Mouse (Mus musculus) kidney, postnatal 10 days (tissue): ENCODE measurements around the gene Mast4.
A peak's percentile ranks its signal among the peaks of the same experiment; 100 is the strongest.

Experiments used
- DNase-seq: peaks from one replicate; pipeline ENCODE4 v3.0.0; 2021; ENCODE audit warnings: mixed read lengths

Gene Mast4

DNA sequence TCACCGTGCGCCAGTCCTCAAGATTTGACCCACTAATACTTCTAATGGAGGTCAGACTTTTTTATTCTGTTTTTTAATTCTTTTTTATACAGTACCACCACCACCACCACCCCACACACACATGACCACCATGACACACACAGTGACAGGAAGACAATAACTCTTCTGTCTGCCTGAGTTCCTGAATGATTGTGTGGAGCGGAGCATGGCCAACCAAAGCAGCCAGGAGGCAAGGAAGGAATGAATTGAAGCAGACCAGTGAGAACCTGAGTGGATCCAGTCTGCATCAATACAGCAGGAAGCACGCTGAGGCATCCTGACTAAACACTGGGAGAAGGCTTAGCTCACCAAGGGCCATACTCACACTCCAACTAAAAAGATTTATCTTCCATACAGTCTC lies 219.2 kb downstream of the Mast4 start:
- DNase-seq = no peak

DNA sequence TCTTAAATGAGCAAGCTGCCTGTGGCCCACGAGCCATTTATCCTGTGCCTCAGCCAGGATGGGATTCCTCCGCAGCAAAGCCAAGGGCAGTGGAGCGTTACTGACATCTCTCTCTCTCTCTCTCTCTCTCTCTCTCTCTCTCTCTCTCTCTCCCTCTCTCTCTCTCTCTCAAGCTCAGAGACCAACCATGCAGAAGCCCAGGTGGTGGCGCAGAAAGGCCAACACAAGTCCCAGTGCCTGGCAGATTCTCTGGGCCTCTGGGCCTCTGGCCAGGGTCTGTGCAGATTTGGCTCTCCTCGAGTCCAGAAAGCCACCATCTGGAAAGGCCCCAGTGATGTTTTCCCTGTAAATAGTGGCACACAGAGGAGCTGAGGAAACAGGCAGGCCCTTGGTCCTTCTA lies 220.0 kb downstream of the Mast4 start:
- peak; percentile 46 for DNase-seq

DNA sequence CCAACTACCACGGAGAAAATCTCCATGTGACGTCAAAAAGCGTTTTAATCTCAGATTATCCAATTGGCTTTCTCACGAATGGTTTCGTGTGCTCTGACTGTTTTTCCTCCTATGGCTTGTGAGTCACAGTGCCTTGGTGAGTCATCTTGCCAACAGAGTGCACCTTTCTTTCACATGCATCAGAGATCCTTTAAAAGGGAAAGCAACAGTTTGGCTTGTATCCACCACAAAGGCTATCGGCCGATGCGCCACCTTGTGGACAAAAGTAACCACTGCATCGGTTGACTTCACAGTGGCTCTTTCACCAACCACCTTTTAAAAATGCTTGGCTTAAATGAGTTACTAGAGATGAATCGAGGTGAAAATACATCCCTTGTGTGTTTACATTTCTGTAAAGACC lies 224.4 kb downstream of the Mast4 start:
- peak; percentile 85 for DNase-seq

DNA sequence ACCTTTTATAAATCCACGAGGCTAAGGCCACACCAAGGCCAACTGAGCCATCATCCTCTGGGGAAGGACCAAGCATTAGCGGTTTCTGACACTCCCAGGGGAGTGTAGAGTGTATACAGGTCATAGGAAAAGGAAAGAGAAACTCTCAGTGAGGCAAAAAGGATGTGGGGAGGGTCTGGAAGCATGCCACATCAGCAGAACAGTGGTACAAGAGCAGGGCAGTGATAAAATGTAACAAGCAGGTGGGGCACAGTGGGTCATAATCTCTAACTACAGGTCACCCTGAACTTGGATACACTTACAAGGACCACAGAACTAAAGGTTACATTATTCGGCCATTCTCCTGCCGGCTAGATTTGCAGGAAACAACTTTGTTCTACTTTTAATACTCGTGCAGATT lies 226.9 kb downstream of the Mast4 start:
- DNase-seq = no peak

DNA sequence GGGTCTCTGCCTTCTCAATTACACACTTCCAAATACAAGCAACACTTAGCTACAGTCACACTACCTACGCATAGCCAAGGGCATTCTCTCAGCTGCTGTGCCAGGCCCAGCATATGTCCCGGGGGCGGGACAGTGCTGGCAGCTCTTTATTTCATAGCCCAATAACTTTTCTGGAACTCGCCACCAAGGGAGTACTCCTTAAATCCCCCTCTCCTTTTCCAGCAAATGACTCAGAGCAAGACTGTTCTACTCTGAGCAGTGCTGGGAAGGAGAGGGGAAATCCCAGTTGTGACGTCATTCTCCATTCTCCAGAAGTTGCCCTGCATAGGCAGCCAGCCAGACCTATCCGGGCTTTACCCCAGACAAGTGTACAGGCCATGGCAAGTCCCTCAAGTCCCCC lies 231.7 kb downstream of the Mast4 start:
- no peak for DNase-seq

DNA sequence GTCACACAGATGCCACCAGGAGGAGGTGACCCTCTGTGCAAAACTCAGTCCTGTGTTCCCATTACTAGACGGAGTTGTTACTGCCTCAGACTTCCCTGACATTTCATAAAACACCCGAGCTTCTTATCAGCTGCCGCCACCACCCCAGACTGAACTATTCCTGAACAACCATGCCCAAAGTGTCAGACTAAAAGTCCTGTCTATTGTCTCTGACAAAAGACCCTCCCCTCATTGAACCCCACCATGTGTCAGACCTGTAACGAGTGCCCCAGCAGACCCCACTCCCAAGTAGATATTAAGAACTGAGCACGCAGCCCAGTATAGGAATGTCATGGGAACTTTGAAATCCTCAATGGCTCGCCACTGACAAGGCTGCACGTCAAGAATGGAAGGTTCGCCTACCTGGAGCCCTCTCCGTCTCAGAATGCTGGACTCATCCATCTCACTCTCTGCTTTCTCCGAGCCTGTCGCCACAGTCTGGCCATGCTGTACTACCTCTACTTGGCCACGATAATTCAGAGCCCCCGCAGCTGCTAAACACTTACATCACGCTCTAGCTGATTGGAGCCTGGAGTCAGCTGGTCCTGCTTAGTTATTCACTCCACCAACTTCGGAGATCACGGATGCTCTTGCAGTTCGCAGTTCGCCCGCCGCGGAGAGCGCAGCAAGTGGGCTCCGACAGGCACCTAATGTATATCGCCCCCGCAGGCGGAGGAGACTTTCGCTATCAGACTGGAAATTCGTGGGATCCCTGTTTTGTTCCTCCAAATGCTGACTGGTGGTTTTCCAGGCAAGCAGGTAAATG lies 237.7 kb downstream of the Mast4 start:
- peak; percentile 74 for DNase-seq

DNA sequence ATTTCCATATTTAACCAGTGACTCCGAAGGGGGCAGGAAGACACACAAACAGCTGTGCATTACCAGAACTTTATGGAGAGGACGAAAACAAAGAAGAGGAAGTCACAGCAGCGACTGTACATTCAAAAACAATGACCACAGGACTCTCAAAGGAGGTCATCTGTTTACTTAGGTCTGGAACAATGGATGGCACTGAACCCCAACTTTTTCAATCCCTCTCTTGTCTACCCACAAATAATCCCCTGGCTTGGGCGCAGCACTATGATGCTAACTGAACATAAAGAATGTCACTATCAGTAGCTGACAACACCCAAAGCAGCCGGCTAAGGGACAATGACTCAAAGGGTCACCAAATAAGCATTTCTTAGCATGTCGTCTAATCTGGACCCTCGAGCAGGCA lies 238.8 kb downstream of the Mast4 start:
- no peak for DNase-seq

DNA sequence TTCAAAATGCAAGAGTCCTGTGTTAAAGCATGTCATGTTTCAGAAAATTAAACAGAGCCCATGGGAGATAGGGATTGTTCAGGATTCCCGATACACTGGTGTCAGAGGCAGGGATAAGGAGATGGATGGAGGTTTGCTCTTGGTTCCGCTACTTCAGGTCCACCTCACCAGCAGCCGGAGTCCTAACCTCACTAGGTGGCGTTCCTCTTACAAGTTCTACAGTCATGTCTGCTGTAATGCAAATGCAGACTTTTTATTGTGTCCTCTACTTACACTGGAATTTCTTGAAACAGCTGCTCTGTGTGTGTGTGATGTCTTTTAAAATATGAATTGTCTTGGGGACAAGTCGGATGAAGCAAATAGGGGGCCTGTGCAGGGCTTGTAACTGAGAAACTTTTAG lies 239.7 kb downstream of the Mast4 start:
- DNase-seq = no peak

DNA sequence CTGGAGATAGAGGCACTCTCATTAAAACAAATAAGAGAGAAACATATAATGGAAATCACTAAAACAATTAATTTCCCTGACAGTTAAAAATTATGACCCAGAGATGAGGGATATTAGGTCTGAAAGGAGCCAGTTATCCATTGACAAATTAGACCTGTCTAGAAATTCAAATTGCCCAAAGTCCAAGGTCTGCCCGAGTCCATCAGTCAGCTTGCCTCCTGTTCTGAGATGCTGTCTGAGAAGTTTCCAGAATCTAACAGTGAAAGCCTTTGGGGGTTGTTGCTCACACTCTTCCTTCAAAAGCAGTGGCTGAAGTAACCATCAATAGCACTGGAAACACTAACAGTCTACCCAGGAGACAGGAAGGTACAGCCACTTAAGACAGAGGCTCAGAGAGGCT lies 240.6 kb downstream of the Mast4 start:
- DNase-seq = no peak

DNA sequence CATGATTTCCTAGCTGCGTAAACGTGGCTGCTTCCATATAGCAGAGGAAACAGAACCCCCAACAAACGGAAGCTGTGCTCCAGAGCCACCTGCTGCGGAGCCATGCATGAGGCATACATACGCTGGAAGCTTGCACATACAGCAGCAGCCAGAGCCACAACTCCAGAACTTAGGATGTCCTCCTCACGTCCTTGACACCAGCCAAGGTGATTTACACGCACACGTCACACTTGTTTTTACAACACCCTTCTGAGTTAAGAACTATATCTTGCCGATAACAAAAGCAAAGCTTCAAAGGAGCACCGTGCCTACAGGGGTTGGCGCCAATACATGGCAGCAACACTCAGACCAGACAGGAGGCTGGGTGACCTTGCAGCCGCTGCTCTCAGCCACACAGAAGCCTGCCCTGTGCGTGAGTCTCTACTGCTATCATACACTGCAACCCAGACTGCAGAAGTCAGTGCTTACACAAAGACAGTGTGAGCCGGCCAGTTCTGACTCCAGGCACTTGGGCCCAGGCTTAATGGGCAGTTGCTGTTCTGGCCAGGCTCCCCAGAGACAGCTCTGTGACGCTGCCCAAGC lies 248.7 kb downstream of the Mast4 start:
- DNase-seq = no peak

DNA sequence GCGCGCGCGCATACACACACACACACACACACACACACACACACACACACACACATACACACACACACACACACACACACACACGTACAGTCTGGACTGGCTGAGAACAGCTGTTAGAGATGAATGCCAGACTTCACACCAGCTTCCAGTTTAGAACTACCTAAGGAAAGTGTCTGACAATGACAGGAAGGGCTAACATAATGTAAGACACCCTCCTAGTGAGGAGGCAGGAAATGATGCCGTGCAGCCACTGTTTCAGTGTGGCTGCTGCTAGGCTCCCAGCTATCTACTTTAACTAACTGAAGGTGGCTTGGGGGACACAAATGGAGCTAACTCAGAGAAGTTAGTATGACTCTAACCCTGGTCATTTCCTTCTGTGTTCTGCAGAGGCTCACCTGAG lies 251.4 kb downstream of the Mast4 start:
- peak; percentile 44 for DNase-seq

DNA sequence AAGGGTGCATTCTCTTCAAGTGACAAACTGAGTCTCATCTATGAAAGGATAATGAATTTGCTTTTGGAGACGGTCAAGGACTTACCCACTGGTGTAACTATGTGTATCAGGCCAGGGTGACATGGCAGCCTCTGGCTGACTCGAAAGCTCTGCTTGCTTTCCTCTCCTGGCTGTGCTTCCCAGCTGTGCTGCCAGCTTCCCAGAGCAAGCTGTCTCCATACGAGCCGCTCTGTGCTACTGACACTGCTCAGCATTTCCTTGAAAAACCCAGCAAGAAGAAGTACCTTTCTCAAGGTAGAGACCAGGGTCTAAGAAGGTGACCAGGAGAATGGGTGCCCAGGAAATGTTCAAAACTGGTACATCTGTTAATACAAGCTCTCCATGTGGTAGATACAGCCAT lies 254.5 kb downstream of the Mast4 start:
- no peak for DNase-seq

DNA sequence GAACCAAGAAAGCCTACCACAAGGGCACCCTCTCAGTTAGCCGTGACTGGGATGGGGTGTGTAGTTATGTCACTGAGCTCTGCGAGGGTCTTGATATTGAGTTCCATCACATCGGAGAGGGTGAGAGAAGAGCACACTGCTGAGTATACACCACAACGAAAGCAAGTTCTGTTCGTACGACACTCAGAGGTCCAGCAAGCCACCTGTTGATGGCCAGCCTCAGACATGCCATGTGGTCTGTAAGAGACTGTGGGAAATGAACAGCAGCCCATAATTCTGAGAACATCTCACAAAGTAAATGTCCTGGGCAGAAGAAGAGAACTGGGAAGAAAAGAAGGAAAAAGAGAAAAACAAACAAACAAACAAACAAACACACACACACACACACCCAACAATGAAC lies 255.5 kb downstream of the Mast4 start:
- DNase-seq = no peak

DNA sequence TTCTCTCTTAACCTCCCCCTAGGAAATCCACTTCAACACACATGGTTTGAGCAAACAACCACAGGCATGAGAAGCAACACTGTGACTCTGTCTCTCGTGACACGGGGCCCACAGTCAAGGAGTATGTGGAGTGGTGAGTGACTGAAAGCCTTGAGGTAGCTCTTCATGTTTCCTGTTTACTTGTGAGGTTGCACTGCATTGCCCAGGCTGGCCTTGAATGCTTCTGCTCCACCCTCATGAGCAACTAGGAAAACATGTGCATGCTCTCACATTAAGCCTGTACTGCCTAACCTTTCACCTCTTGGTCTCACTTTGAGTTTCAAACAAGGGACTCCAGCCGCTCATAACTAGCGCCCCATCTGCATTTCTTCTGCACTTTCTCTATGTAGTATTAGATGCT lies 260.8 kb downstream of the Mast4 start:
- no peak for DNase-seq

DNA sequence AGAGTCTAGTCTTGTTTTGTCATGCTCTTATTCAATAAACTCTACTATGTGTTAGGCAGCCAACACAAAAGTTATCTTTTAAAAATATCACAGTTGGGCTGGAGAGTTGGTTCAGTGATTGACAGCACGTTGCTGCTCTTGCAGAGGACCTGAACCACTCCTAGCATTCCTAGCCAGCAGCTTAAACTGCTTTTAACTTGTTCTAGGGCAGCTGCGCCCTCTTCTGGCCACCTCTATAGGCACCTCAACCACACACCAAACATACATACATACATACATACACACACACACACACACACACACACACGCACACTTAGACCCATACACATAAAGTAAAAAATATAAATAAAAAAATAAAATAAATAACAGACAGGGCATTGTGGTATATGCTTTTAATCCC lies 262.5 kb downstream of the Mast4 start:
- DNase-seq = peak; percentile 30

DNA sequence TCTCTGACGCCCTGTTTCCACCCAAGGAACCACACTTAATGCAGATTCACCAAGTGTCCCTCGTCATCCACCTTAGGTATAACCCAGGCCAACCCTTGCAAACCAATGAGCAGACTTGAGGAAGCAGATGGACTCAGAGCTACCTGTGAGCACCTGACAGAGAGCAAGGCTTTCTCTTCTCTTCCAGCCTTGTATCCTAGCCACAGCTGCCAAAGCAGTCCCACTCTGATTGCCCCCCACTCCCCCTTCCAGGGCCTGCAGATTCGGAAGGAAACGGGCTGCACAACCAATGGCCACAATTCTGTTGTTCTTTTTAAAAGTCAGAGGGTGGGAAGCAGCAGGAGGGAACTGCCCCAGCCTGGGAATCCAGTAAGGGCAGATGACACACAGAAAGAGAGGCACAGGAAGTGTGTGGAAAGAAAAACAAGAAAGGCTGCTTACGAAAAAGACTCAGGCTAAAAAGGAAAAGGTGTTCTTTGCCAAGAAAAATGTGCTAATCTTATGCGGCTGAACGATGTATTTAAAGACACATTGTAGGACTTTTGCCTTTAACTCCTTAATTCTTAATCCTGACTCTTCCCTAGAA lies 266.6 kb downstream of the Mast4 start:
- DNase-seq = no peak

DNA sequence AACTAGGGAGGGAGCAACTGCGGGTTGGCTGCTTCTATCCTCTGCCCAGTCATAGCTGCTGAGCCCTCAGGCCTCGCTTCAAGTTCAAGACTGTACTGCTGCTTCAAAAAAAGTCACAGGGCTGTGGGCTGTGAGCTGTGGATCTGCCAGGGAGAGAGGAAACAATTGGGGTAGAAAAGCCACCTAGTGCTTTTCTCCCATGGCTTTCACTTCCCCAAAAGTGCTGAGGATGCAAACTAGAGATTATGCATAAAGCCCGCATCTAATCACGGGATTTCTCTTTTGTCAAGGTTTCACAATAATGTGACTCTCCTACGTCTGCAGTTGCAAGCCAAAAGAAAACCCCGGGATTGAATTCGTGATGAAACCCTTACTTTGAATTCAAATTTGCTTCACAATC lies 268.9 kb downstream of the Mast4 start:
- no peak for DNase-seq

DNA sequence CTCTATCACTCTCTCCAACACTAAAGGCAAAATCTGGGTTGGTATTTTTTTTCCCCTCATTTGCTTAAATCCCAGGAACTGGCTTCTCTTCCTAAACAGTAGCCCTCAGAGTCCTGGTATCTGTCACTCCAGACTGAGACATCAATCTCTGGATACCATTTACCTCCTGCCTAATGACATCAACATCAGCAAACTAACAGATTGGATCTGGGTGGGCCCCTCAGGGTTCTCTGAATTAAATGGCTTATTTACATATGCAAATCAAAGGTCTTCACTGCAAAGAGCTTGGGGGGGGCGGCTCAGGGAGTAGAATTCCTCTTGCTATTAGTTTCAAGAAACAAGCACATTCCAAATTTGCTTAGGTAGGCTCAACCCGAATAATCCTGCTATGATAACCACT lies 272.6 kb downstream of the Mast4 start:
- no peak for DNase-seq

DNA sequence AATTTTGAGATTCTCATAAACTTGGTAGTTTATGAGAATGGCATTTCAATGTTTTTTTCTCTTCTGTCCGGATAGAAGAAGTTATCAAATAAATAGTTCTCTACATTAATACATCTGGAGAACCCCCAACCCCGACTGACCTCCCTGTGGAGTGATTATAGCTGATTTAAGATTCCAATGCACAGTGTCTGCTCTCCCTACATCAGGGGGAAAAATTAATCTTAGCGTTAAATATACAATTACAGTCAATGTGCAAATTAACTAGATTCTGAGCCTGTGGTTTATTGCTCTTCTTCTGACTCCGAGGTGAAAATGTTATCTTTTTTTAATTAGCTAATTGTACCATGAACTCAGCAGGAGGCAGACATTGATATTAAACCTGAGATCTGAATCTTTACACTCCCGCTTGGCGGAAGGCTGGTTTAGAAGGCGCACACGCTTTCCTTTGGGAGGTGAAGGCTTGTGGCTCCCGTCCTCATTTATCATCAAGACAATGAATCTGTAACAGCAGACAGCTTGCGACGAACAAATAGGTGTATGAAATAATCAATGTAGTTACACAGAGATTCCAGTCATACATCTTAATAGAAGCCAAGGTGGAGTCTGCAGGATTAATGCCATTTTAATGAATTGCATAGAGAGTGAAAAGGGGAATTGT lies 274.2 kb downstream of the Mast4 start:
- DNase-seq = no peak

DNA sequence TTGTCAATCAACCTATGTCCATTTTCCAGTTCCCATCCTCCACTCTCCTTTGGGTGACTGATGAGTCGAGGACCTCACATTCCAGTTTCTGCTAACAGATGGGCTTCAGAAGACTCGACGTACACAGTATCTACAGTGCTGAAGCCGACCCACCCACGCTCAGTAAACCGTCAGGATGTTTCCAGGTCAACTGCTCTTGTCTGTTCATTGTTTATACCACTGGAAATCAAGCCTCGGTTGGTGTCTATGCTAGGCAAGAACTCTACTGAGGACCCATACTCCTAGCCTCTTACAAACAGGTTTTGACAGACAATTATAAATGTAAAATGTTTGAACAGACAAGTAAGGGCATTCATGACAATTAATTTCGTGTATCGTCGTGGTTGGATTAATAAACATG lies 277.8 kb downstream of the Mast4 start:
- DNase-seq = no peak

DNA sequence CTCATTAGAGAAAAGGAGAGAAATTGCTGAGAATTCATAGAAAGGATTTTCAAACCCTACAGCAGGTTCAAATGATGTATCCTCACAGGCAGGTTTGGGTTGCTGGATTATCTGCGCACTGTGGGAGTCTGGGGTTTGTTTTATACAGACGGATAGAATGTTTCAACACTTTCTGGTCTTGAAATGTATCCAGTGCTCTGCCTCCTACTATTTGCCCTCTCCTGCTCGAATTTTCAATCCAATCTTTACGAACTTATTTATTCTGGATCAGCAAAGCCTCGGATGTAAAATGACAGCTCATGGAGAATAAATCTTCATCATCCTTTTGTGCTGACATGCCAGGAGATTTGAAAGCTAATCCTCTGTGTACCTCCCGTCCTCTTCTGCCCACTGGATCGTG lies 281.6 kb downstream of the Mast4 start:
- no peak for DNase-seq

DNA sequence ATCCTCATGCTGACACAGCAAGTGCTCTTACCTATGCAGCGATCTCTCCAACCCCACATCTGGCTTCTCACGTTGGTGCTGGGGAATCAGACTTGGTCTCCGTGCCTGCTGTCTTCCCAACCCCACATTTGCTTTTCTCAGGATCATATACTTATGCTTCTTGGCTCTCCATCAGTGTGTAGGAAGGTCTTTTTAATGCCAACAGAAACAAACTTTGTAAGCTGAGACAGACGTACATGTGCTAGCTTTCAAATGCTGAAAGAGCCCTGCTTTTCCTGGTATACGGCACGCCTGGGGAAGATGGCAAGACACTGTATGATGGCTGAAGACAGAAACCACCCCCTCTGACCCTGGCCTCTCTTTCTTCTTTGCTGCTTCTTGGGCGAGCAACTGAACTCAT lies 285.3 kb downstream of the Mast4 start:
- DNase-seq = no peak

DNA sequence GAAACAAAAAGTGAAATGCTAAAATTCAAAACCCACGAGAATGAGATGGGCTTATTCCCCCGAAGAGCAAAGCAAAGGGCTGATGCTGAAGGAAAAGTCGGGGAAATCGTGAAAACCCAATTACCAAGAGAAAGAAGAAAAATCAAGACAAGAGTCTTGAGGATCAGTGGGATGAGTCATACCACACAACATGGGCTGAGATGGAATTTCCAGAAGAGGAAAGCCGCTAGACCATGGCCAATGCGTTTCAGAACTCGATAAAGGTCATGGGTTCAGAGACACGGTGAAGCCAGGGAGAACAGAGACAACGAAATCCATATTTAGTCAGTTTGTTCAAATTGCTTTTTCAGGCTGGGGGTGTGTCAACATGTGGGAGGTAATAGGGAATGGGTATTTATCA lies 290.6 kb downstream of the Mast4 start:
- no peak for DNase-seq

DNA sequence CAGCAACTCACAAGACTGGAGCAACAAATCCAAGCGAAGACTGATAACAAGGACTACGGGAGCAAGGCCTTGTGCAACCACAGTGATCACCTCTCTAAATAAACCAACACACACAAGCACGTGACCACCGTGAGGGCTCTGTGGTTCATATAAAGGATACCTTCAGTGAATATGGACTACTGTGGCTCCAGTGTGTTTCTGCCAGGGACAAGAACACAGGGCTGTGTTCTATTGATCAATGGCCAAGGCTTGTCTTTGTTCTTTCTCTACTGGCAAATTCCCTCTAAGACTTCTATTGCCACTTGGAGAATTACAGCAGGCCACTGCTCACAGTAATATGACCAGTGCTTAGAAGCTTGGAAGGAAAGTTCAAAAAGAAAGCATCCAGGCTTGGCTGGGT lies 291.3 kb downstream of the Mast4 start:
- DNase-seq = no peak
